Mouse (Mus musculus): ENCODE results near the gene Plekhh2. TPM values are rescaled to one million over a fixed set of nuclear protein-coding genes. Genes with fewer than 3 reads are reported as not detected.

The Plekhh2 gene
- polyA plus RNA-seq, 3 experiments from 2014 or later = not detected

GRCm38 (mm10) chr17:84573940-84574339, 62.2 kb downstream of the Plekhh2 start:
- no peak for ATAC-seq

GRCm38 (mm10) chr17:84575108-84575507, 63.4 kb downstream of the Plekhh2 start:
- ATAC-seq = no peak

DNA sequence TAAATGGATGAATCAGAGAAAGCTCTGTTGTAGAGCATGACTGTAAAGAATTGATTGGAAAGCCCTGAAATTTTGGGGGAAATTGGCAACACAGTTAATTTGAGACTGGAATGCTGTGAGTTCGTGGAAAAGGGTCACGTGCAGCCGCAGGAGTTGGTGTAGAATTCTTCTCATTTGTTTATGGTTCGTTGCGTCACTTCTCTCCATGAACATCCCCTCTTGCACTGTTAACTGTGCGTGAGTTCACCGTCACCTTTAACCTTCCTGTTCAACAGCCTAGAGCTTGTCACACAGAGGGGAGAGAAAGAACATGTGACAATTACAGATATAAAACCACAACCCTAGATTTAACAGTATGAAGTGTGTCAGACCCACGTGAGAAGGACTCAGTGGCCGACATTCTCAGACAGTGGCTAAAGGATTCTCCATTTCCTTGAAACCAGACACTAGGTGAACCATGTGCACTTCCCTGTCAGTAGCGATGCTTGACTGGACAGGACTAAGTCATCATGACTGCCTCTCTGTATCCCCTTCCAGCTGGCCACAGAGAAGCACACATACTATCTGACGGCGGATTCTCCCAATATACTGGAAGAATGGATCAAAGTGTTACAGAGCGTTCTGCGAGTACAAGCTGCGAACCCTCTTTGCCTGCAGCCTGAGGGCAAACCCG, 65.1 kb downstream of the Plekhh2 start:
- no peak for ATAC-seq

DNA sequence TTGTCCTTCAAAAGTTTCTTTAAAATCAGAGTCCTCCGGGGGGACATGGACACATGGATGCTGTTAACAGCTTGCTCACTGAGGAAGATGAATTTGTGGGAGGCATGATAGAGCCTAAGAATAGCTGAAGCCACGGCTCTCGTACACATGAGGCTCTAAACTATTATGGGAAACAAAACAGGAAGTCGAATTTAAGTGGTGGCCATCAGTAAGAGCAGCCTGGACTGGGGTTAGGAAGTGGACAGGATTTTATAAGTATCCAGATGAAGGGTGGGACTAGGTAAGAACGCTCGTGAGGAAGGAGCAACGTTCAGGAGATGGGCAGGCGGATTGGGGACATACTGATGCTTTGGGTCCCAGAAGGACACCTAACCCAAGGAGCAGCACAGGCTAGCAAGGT, 67.6 kb downstream of the Plekhh2 start:
- no peak for ATAC-seq

GRCm38 (mm10) chr17:84579817-84580216, 68.1 kb downstream of the Plekhh2 start:
- ATAC-seq = no peak

GRCm38 (mm10) chr17:84580821-84581220, 69.1 kb downstream of the Plekhh2 start:
- no peak for ATAC-seq

GRCm38 (mm10) chr17:84581740-84582414, 70.2 kb downstream of the Plekhh2 start:
- ATAC-seq = no peak

GRCm38 (mm10) chr17:84584107-84584506, 72.4 kb downstream of the Plekhh2 start:
- no peak for ATAC-seq

GRCm38 (mm10) chr17:84585104-84585503, 73.4 kb downstream of the Plekhh2 start:
- no peak for ATAC-seq

- no peak for ATAC-seq
Observed at GRCm38 (mm10) chr17:84590065-84590464, 78.4 kb downstream of the Plekhh2 start.

GRCm38 (mm10) chr17:84591431-84592150, 79.9 kb downstream of the Plekhh2 start:
- ATAC-seq = no peak

GRCm38 (mm10) chr17:84596015-84596441, 84.3 kb downstream of the Plekhh2 start:
- ATAC-seq = no peak

DNA sequence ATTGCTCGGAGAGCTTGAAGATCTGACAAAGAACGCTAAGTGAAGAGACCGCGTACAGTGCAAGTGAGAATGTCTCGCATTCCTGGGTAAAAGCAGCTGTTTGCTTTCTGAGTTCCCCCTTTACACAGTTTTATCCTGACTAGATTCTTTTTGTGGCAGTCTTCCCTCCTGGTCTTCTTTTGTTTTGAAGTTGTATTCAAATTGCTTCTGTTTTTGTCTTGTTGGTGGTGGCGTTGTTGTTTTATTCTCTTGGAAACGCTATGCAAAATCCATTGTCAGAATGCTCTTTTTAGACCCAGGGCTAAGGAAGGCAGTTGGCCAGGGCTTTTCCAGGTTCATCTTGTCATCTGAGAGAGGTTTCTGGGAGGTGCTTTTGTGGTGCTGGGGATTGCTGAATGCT, 84.8 kb downstream of the Plekhh2 start:
- ATAC-seq = no peak

DNA sequence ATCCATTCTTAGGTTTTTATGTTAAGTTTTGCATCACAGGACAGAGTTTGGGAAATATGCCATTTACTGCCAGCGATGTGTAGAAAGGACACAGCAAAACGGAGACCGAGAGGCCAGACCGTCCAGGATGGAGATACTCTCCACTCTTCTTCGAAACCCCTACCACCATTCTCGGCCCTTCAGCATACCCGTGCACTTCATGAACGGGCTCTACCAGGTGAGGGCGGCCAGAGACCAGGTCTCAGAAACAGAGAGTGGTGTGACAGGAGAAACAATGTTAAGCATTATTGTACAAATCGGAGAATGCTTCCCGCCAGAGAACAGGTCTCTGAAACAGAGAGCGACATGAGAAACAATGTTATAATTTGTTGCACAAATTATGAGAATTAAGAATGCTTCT, 86.2 kb downstream of the Plekhh2 start:
- ATAC-seq = no peak

GRCm38 (mm10) chr17:84598928-84599327, 87.2 kb downstream of the Plekhh2 start:
- no peak for ATAC-seq

DNA sequence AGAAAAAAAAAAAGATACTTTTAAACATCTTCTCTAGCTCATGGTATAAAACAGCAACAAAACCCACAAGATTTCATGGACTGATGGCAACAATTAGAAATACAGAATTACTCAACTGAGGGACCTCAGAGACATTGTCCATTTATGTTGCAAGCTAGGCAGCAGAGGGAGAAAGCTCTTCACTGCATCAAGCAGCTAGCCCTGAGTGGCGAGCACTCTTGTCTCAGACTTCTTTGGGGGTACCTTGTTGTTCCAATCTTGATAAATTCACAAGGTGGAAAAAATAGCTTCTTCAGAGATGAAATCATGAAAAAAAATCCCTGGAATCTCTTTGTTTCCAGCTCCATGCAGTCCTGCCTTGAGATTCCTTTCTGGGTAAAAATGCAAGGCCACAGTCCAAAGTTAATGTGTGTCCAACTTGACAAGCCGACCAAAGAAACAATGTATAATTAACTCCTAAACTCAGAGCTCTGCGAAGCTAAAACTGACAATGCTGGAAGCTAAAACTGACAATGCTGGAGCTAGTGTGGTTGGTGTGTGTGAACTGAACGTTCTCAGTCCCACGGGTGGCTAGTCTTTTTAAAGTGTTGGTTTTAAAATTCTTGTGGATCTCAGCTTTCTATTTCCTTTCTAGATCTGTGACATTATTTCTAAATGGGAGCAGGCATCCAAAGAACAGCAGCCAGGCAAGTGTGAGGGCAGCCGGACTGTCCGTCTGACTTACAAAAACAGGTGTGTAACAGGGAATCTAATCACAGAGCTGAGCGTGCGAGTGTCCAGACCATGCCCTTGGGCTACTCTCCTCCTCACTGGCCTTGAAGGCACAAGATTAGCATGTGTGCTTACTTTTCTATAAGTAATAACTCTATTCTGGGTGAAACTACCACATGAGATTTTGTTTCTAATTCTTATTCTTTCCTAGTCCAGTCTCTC, 88.6 kb downstream of the Plekhh2 start:
- ATAC-seq = no peak

DNA sequence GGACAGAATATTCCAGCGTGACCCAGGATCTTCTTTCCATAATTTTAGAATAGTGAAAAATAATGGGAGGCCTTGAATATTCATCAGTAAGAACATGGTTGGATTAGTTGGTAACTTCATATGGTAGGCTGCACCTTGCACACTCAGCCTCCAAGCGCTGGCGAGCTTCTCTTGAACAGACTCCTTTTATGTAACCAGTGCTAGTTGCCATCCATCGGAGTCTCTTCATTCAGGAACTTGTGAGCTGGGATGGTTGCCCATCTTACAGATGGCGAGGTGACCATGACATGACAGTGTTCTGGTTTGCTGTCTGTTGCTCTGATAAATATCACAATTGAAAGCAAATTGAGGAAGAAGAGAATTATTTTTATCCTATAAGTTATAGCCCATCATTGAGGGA, 90.1 kb downstream of the Plekhh2 start:
- no peak for ATAC-seq

DNA sequence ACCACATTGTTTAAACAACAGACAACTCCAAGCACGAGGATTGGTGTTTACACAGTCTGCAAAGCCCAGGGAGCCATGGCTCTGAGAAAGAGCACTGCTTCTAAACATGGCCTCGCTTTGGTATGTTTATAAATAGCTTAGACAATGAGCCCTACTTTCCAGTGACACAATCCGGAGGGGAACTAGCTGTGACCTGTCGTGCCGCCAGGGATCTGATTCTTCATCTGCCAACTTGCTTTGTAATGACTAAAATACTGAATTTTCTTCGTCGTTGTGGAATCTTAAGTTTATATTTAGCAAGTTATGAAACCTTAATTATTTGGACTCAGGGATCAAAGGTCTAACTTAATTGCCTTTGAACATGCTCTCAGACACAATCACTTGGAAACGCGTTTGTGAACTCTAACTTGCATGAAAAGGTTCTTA, 91.5 kb downstream of the Plekhh2 start:
- ATAC-seq = no peak

- ATAC-seq = no peak
Observed at GRCm38 (mm10) chr17:84603709-84604420, 92.2 kb downstream of the Plekhh2 start.

DNA sequence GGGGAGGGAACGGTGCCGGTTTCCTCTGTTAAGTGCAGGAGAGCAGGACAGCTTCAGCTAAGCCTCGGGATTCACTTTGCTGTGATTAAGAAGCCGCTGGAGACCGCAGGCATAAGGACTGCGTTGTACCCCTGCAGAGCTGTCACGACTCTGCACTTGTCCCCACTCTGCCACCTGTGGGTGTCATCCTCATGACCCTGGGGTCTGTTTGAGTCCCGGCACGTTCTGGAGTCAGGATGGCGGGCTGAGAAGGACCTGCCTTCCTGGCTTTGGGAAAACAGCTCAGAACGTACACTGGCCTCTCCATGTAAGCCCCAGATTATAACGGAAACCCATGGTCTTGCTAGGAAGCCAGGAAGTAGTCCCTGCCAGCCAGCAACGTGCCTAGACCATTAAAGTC, 95.3 kb downstream of the Plekhh2 start:
- no peak for ATAC-seq

GRCm38 (mm10) chr17:84607617-84608016, 95.9 kb downstream of the Plekhh2 start:
- ATAC-seq = no peak

DNA sequence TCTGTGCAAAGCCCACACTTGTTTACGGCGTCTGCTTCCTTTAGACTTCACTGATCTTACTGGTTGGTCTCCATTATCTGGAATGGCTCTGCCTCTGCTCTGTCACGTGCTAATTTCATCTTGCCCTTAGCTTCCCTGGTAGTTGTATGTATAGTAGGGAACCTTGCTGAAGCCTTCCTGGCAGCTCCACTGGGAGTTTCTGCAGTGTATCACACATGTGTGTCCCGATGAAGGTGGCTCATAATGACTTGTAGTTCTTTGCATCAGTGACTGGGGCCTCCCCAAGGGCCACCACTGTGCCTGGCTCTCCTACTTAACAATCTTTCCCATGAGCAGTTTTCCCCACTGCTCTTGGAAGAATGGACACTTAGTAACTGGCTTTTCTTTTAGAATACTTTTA, 96.9 kb downstream of the Plekhh2 start:
- no peak for ATAC-seq

Measured in inflammation-experienced regulatory T-cells, adult 6 months (primary cell).